Mouse (Mus musculus) hindbrain, embryonic 12.5 days (tissue): Measurements from ENCODE around the gene Dip2c. TPM values are rescaled to one million over a fixed set of nuclear protein-coding genes. Genes with fewer than 3 reads are reported as not detected.

Experiments
- ATAC-seq: fragments of 200-750 bp; cut with Nextera tagmentation; 2 replicates; pipeline ENCODE4 v1.8.0; 2017; ENCODE audit warnings: moderate TSS enrichment; ENCODE audit not compliant: low FRiP score
- H3K27ac ChIP-seq: fragments of 300-500 bp; sonication (generic); 2 replicates; pipeline ENCODE4 v1.5.1; 2016; ENCODE audit warnings: mild to moderate bottlenecking
- H3K27me3 ChIP-seq: fragments of 300-500 bp; sonication (generic); 2 replicates; pipeline ENCODE4 v1.6.1; 2016; ENCODE audit warnings: mild to moderate bottlenecking
- H3K36me3 ChIP-seq: fragments of 300-500 bp; sonication (generic); 2 replicates; pipeline ENCODE4 v1.6.1; 2016; ENCODE audit warnings: mild to moderate bottlenecking
- H3K4me1 ChIP-seq: fragments of 300-500 bp; sonication (generic); 2 replicates; pipeline ENCODE4 v1.6.1; 2016
- H3K4me2 ChIP-seq: fragments of 300-500 bp; sonication (generic); replicated peaks from 2 replicates; pipeline ENCODE4 v1.6.1; 2016; ENCODE audit warnings: mild to moderate bottlenecking
- H3K4me3 ChIP-seq: fragments of 300-500 bp; sonication (generic); 2 replicates; pipeline ENCODE4 v1.5.1; 2016; ENCODE audit warnings: mild to moderate bottlenecking
- H3K9ac ChIP-seq: fragments of 300-500 bp; sonication (generic); 2 replicates; pipeline ENCODE4 v1.6.1; 2016; ENCODE audit warnings: mild to moderate bottlenecking, moderate library complexity
- H3K9me3 ChIP-seq: fragments of 300-500 bp; sonication (generic); replicated peaks from 2 replicates; pipeline ENCODE4 v1.6.1; 2016; ENCODE audit warnings: mild to moderate bottlenecking
- WGBS: fragments of 180-500 bp; shearing (Covaris S2); methylation state at CpG from one replicate; pipeline ENCODE4 v1.1.7; 2016; 5-methylcytosine and 5-hydroxymethylcytosine counted together
- polyA plus RNA-seq: library from polyadenylated mRNA; unstranded; fragments of >200 nt; fragmentation: Nextera tagmentation; extraction: Ambion mirVana; gene quantifications from 2 replicates; pipeline ENCODE4 v1.2.1, GENCODE M21; 2016

The Dip2c gene
- 12.7 and 13.2 TPM in 2 replicates for polyA plus RNA-seq

DNA sequence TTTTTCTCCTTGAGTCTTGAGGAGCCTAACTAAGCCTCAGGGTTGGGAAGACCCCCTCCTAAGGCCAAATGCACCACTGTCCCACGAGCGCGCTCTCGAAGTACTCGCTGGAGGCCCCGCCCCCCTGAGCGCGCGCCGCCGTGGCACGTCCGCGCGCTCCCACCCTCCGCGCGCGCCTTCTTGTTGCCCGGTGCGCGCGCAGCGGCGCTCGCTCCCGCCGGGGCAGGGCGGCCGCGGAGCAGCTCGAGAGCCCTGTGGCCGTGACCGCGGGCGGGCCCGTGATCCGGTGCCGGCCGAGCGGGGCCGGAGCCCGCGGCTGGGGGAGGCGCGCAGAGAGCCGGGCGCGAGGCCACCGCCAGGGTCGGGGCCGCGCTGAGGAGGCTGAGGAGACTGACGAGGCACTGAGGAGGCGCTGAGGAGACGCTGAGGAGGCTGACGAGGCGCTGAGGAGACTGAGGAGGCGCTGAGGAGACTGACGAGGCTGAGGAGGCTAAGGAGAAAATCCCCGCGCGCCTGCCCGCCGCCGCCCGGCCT lies at the start of gene Dip2c:
Dip2c (plus strand) TSS at position 207 of the 534 bp plus-strand sequence.
- no peaks in the 10 kb centered on the region for H3K9me3 ChIP-seq
- WGBS: under 1% methylated on average over 39 of the region's 67 CpGs
- H3K27ac ChIP-seq: peak within 1 kb of the TSS; percentile 99
- peak within 1 kb of the TSS; percentile 57 for H3K4me2 ChIP-seq
- no peaks in the 10 kb centered on the region; the same call in 1 of the 2 replicates for H3K27me3 ChIP-seq
- no peaks in the 10 kb centered on the region for H3K36me3 ChIP-seq
- H3K9ac ChIP-seq: peak within 1 kb of the TSS; percentile 94
- peak; percentile 92 for ATAC-seq
- peaks cover 18% of the 10 kb centered on the region for H3K4me1 ChIP-seq
- H3K4me3 ChIP-seq: peak within 1 kb of the TSS; percentile 94

DNA sequence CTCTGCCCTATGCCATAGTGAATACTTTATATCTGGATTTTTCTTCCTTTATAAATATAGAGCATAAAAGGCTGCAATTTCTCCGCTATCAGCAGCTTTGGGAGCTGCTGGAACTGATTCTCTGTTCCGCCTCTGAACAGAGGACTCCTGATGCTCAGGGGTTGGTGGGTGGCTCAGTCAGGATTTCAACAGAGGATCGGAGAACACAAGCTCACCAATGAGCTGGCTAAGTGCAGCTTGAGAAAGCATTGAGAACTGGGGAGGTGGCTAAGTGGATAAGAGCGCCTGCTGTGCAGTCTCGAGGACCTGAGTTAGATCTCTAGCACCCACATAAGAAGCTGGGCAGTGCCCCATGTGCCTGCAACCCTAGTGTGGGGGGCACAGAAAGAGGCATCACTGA lies 49.2 kb upstream of the Dip2c start:
- Histone ChIP-seq H3K4me2 (no peak overlapping the region), H3K9ac (no peak overlapping the region), H3K9me3 (no peaks in the 10 kb centered on the region), H3K27ac (no peak overlapping the region), H3K4me1 (no peaks in the 10 kb centered on the region), H3K27me3 (no peaks in the 10 kb centered on the region), H3K4me3 (no peak overlapping the region), H3K36me3 (no peaks in the 10 kb centered on the region)
- no peak for ATAC-seq
- 83% methylated on average over 5 of the region's 5 CpGs for WGBS

- no peak for ATAC-seq
- no peak overlapping the region for H3K4me3 ChIP-seq
- H3K4me1 ChIP-seq: no peaks in the 10 kb centered on the region
- WGBS: 92% methylated on average over 7 of the region's 7 CpGs
- H3K9ac ChIP-seq: no peak overlapping the region
- no peaks in the 10 kb centered on the region for H3K9me3 ChIP-seq
- no peaks in the 10 kb centered on the region for H3K27me3 ChIP-seq
- no peaks in the 10 kb centered on the region for H3K36me3 ChIP-seq
- no peak overlapping the region for H3K27ac ChIP-seq
- H3K4me2 ChIP-seq: no peak overlapping the region
Observed at GRCm38 (mm10) chr13:9237495-9237894, 38.8 kb upstream of the Dip2c start.

DNA sequence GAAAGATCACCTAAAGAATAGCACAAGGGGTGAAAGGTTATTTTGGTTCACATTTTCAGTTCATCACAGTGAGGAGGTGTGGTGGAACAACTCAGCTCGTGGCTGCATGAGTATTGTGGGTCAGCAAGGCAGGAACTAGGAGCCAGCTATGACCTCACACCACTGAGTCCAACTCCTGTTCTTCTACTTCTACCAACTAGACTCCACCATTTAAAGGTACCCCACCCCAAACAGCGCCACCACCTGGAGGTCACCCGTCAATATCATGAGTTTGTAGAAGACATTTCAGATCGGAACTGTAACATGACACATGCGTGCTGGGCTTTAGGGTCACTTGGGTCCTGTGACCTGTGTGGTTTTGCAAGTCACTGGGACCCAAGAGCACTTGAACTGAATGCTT lies 37.2 kb upstream of the Dip2c start:
- Histone ChIP-seq H3K27ac (no peak overlapping the region), H3K9me3 (no peaks in the 10 kb centered on the region), H3K9ac (no peak overlapping the region), H3K27me3 (no peaks in the 10 kb centered on the region), H3K4me2 (no peak overlapping the region), H3K4me1 (no peaks in the 10 kb centered on the region), H3K4me3 (no peak overlapping the region), H3K36me3 (no peaks in the 10 kb centered on the region)
- 88% methylated on average over 5 of the region's 5 CpGs for WGBS
- no peak for ATAC-seq

GRCm38 (mm10) chr13:9239631-9240236 lies 36.6 kb upstream of the Dip2c start:
- 90% methylated on average over 12 of the region's 12 CpGs for WGBS
- Histone ChIP-seq H3K27me3 (no peaks in the 10 kb centered on the region), H3K4me1 (no peaks in the 10 kb centered on the region), H3K4me2 (no peak overlapping the region), H3K4me3 (no peak overlapping the region), H3K27ac (no peak overlapping the region), H3K9ac (no peak overlapping the region), H3K36me3 (no peaks in the 10 kb centered on the region), H3K9me3 (no peaks in the 10 kb centered on the region)
- no peak for ATAC-seq

DNA sequence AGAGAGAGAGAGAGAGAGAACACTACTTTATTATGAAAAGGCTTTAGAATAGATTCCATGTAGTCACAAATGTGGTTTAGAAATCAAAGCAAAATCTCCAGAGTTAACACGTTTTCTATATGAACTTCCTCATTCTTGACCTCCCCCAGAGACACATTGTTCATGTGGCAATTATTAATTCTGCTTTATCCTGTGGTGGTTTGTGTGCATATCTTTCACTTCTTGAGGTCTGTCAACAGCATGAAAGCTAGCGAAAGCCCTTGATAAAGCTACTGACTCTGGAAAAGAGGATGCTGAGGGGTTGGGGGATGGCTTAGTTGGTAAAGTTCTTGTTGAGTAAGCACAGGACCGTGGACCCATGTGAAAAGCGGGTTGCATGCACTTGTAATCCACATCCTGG lies 14.6 kb upstream of the Dip2c start:
- WGBS: 80% methylated on average over 4 of the region's 4 CpGs
- H3K4me3 ChIP-seq: no peak overlapping the region
- no peaks in the 10 kb centered on the region for H3K4me1 ChIP-seq
- no peaks in the 10 kb centered on the region for H3K9me3 ChIP-seq
- ATAC-seq: no peak
- no peaks in the 10 kb centered on the region for H3K36me3 ChIP-seq
- no peak overlapping the region for H3K9ac ChIP-seq
- no peaks in the 10 kb centered on the region for H3K27me3 ChIP-seq
- H3K4me2 ChIP-seq: no peak overlapping the region
- H3K27ac ChIP-seq: no peak overlapping the region

DNA sequence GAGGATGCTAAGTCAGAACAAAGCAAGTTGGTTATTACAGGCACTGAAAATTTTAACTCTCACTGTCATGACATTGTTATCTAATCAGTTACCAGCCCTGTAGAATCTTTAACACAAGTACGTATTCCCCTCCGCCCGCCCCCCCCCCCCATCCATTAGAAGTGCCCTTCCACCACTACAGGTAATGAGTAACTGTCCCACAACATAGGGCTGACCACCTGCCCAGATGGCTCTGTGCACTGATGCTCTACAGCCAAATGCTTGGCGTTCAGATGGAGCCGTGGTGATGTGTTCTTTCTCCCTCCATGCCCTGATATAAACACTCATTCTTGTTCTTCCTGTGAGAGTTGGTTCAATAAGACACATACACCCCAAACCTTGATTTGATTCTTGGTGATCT lies 10.8 kb upstream of the Dip2c start:
- Histone ChIP-seq H3K4me3 (no peak overlapping the region), H3K9me3 (no peaks in the 10 kb centered on the region), H3K36me3 (no peaks in the 10 kb centered on the region), H3K9ac (no peak overlapping the region), H3K4me1 (no peaks in the 10 kb centered on the region), H3K27ac (no peak overlapping the region), H3K4me2 (no peak overlapping the region), H3K27me3 (no peaks in the 10 kb centered on the region)
- no peak for ATAC-seq
- 88% methylated on average over 5 of the region's 5 CpGs for WGBS

DNA sequence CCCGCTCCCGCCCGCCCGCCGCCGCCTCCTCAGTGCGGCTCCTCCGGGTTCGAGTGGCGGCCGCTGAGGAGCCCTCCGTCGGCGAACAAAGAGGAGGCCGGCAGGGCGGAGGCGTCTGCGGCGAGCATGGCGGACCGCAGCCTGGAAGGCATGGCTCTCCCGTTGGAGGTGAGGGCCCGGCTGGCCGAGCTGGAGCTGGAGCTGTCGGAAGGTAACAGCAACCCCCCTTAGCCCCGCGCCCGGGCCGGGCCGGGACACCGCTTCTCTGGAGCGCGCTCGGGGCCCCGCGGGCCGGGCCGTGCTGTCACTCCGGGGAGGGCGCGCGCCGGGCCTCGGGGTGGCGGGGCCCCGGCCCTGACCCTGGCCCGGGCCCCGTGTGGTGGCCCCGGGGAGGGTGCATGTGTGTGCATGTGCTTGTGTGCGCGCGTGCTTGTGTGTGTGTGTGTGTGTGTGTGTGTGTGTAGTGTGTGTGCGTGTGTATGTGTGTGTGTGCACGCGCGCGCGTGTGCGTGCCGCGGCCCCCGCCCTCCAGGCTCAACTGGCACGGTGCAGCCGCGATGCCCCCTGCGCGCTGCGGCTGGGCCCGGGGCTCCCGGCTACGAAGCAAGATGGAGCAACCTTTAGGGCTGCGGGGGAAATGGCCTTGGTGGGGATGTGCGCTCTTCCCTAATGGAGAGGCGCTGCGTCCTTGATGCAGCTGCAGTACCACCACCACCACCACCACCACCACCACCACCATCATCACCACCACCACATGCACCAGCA lies 710 bp downstream of the Dip2c start:
- under 1% methylated on average over 66 of the region's 75 CpGs for WGBS
- ATAC-seq: peak; percentile 83

DNA sequence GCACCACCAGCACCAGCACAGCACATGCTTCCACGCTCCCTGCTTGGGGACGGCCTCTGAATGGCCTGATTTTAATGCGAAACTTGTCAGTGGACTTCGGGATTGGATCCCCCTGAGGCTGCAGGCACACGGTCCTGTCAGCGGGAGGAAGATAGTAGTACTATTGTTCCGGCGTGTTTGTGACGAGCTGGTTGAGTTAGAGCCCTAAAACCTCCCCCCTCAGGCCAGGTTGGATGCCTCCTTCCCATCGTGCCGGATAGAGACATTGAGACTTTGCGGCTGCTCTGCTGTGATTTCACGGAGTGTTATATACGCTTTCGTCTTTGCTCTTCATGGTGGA lies 1.3 kb downstream of the Dip2c start:
- WGBS: under 1% methylated on average over 15 of the region's 15 CpGs
- H3K4me2 ChIP-seq: peak overlapping the region; percentile 57
- ATAC-seq: no peak; the same call in 1 of the 2 replicates

More for the DNA sequence above, 710 bp downstream of the Dip2c start:
- Histone ChIP-seq H3K9me3 (no peaks in the 10 kb centered on the region), H3K9ac (peak overlapping the region; percentile 94), H3K4me1 (peaks cover 22% of the 10 kb centered on the region), H3K4me2 (peak overlapping the region; percentile 57), H3K27me3 (no peaks in the 10 kb centered on the region; the same call in 1 of the 2 replicates), H3K27ac (peak overlapping the region; percentile 99), H3K4me3 (peak overlapping the region; percentile 94), H3K36me3 (no peaks in the 10 kb centered on the region)

DNA sequence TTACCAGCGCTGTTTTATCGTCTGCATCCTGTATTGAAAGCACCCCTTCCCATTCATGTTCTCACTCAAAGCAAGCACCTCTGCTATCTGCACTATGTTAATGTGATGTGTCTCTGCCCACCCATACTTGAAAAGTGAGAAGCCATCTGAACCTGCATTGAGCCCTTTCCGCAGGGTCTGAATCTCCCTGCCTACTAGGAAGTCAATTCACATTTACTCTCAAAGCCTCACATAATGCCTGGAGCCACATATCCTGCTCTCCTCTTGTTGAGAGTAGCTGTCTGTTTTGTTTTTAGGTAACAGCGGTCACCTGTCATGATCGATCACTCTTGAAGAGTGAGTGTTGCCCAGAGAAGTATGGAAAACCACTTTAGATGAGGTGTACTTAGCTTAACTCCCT lies 2.3 kb downstream of the Dip2c start:
- WGBS: 89% methylated on average over 5 of the region's 5 CpGs
- peak overlapping the region; percentile 94; the same call in 1 of the 2 replicates for H3K4me3 ChIP-seq
- no peaks in the 10 kb centered on the region for H3K27me3 ChIP-seq
- no peaks in the 10 kb centered on the region for H3K9me3 ChIP-seq
- H3K36me3 ChIP-seq: no peaks in the 10 kb centered on the region
- H3K4me2 ChIP-seq: peak overlapping the region; percentile 57
- H3K4me1 ChIP-seq: peaks cover 26% of the 10 kb centered on the region
- no peak for ATAC-seq
- no peak overlapping the region for H3K9ac ChIP-seq
- H3K27ac ChIP-seq: no peak overlapping the region

More for the DNA sequence above, 1.3 kb downstream of the Dip2c start:
- no peaks in the 10 kb centered on the region for H3K36me3 ChIP-seq
- no peaks in the 10 kb centered on the region for H3K9me3 ChIP-seq
- peak overlapping the region; percentile 99 for H3K27ac ChIP-seq
- peaks cover 22% of the 10 kb centered on the region for H3K4me1 ChIP-seq
- H3K27me3 ChIP-seq: no peaks in the 10 kb centered on the region; the same call in 1 of the 2 replicates
- H3K4me3 ChIP-seq: peak overlapping the region; percentile 94
- H3K9ac ChIP-seq: peak overlapping the region; percentile 94

DNA sequence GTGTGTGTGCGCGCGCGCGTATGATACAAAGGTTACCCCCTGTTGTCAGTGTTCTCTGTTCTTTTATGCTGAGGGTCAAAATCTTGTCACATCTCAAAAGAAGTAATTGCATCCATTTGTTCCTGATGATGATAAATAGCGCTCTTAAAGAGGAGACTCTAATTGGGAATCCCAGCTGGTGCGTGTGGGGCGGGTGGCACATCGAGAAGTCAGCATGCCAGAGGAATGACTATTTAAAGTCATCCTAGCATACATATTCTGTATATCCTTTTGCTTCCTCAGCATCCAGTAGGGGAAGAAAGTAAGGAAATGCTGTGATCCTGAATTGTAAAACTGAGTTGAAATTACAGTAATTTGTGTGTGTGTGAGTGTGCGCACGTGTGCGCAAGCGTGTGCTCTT lies 6.7 kb downstream of the Dip2c start:
- 56% methylated on average over 13 of the region's 13 CpGs for WGBS
- Histone ChIP-seq H3K27me3 (no peaks in the 10 kb centered on the region), H3K4me2 (no peak overlapping the region), H3K4me1 (peaks cover 24% of the 10 kb centered on the region), H3K36me3 (no peaks in the 10 kb centered on the region), H3K4me3 (no peak overlapping the region), H3K9ac (no peak overlapping the region), H3K27ac (no peak overlapping the region), H3K9me3 (no peaks in the 10 kb centered on the region)
- ATAC-seq: no peak

- Histone ChIP-seq H3K36me3 (no peaks in the 10 kb centered on the region), H3K27ac (no peak overlapping the region), H3K4me3 (no peak overlapping the region), H3K9me3 (no peaks in the 10 kb centered on the region), H3K4me1 (no peaks in the 10 kb centered on the region), H3K4me2 (no peak overlapping the region), H3K9ac (no peak overlapping the region), H3K27me3 (no peaks in the 10 kb centered on the region)
- ATAC-seq: no peak
- 53% methylated on average over 2 of the region's 2 CpGs for WGBS
Observed at GRCm38 (mm10) chr13:9289916-9290315, 13.6 kb downstream of the Dip2c start.
